Mouse (Mus musculus): ENCODE measurements around the gene Chn2. TPM values are rescaled to one million over a fixed set of nuclear protein-coding genes. Genes with fewer than 3 reads are reported as not detected.
"Not testable (repeated sequence)": the region's sequence is repeated elsewhere in the genome, so short reads cannot be mapped to it uniquely, and the experiment has no call there.

Gene Chn2
- polyA plus RNA-seq, 1 experiment from 2014 or later: 12.0 TPM

- no peaks in the 10 kb centered on the region for H3K36me3 ChIP-seq
- H3K9ac ChIP-seq (replicated peaks): no peak overlapping the region
- no peak overlapping the region for H3K4me3 ChIP-seq (replicated peaks)
- H3K27me3 ChIP-seq: no peaks in the 10 kb centered on the region
- peaks cover 10% of the 10 kb centered on the region; the same call in 1 of the 2 replicates for H3K4me1 ChIP-seq (replicated peaks)
- no peak for ATAC-seq (ENCODE audit: insufficient number of reproducible peaks, insufficient read depth, low FRiP score, low TSS enrichment, low read depth)
- no peak overlapping the region for H3K4me2 ChIP-seq
- no peaks in the 10 kb centered on the region for H3K9me3 ChIP-seq
- H3K27ac ChIP-seq: no peak overlapping the region
- 37% methylated on average over 8 of the region's 8 CpGs for WGBS
These were observed 136.3 kb downstream of the Chn2 start for GRCm38 (mm10) chr6:54175473-54176215.

DNA sequence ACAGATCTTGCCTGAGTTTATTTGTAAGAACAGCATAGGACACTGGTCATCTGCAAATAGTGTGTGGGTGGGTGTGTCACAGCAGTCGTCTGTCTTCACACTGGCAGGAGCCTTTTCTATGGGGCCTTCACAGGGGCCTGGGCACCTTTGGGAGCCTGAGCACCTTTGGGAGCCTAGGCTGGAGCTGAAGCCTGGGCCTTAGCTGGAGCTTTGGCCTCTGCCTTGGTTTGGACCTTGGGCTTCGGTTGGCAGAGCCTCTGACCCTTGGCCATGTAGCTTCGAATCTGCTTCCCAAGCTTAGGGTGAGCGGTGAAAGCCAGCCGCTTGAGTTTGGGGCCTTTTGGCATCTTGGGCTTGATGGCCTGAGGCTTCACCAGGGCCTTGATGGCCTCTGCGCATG lies 137.7 kb downstream of the Chn2 start:
- not testable (repeated sequence) for H3K4me3 ChIP-seq (replicated peaks); H3K4me2 ChIP-seq; H3K27me3 ChIP-seq; H3K9me3 ChIP-seq; H3K27ac ChIP-seq; H3K36me3 ChIP-seq; H3K4me1 ChIP-seq (replicated peaks); H3K9ac ChIP-seq (replicated peaks); ATAC-seq (ENCODE audit: insufficient number of reproducible peaks, insufficient read depth, low FRiP score, low TSS enrichment, low read depth)
- WGBS: 87% methylated on average over 6 of the region's 6 CpGs

DNA sequence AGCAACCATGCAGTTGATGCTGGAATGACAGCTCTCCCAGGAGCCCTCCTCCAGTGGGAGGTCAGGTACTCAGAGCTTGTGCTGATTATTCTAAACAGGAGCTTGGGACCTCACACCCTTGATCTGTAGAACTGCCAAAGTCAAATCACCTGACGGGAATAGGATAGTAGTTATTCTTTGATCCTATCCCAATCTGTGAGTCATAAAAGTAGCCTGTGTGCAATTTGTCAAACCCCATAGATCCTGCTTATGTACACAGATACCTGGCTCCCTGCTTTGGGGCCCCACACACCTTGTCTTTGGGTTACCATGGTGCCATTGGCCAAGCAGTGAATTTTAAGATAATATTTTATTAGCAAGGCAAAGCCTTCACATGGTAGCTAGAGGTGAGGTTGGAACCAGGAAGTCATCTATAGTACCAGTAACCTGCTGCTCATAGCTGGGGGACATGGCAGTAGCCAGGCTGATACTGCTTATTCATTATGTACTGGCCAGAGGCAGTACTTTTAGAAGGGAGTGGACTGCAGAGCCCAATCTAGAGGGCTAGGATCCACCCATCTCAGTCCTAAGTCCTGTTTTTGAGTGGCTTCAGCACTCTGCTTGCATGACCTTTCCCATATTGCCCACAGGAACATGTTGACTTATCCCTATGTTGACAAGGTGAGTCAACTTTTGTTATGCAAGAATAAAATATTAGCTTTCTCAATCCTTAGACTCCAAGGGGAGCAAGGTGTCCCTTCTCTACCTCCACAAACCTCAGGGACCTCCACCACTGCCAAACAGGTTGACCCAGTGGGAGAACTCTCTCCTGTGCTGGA lies 139.9 kb downstream of the Chn2 start:
- H3K4me1 ChIP-seq (replicated peaks): peaks cover 7% of the 10 kb centered on the region; the same call in 1 of the 2 replicates
- no peaks in the 10 kb centered on the region for H3K9me3 ChIP-seq
- H3K36me3 ChIP-seq: no peaks in the 10 kb centered on the region
- no peak overlapping the region for H3K9ac ChIP-seq (replicated peaks)
- H3K4me2 ChIP-seq: no peak overlapping the region
- no peak overlapping the region for H3K27ac ChIP-seq
- ATAC-seq (ENCODE audit: insufficient number of reproducible peaks, insufficient read depth, low FRiP score, low TSS enrichment, low read depth): no peak
- no peaks in the 10 kb centered on the region for H3K27me3 ChIP-seq
- H3K4me3 ChIP-seq (replicated peaks): no peak overlapping the region
- 78% methylated on average over 1 of the region's 1 CpGs for WGBS

GRCm38 (mm10) chr6:54179874-54180212 lies 140.5 kb downstream of the Chn2 start:
- peaks cover 7% of the 10 kb centered on the region; the same call in 1 of the 2 replicates for H3K4me1 ChIP-seq (replicated peaks)
- no peaks in the 10 kb centered on the region for H3K27me3 ChIP-seq
- H3K4me3 ChIP-seq (replicated peaks): no peak overlapping the region
- no peak overlapping the region for H3K9ac ChIP-seq (replicated peaks)
- H3K4me2 ChIP-seq: no peak overlapping the region
- 82% methylated on average over 6 of the region's 6 CpGs for WGBS
- no peaks in the 10 kb centered on the region for H3K36me3 ChIP-seq
- no peak overlapping the region for H3K27ac ChIP-seq
- ATAC-seq (ENCODE audit: insufficient number of reproducible peaks, insufficient read depth, low FRiP score, low TSS enrichment, low read depth): no peak
- no peaks in the 10 kb centered on the region for H3K9me3 ChIP-seq

DNA sequence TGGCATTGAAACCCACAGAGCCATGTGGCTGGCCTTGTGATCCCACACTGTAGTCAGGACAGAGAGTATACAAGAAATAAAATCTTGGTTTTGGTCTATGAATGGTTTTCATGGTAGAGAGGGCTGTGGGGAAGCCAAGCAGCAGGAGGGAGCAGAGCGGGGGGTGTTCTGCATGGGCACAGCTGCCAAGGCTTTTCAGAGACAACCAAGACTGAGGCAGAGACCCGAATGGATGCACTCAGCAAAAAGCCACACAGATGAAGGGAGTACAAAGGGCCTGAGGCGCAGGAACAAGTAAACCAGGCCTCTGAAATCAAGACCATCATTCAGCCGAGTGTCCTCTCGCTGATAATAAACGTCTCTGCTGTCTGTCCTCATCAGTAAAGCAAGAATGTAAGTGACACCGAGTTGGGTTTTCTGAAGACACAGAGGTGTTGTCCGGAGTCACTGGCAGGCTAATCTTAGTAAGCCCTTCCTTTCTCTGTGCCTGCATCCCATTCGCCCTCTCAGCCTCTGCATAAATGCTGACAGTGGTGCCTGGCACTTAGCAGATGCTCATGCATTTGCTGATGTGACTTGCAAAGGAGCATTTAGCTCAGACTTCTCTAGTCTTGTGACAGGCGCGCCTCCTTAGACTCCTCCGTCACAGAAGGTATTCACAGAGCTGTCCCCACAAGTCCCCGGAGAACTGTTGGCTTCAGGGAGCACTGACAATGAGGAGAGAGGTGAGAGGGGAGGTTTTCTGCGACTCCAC lies 144.6 kb downstream of the Chn2 start:
- Histone ChIP-seq H3K9me3 (no peaks in the 10 kb centered on the region), H3K36me3 (no peaks in the 10 kb centered on the region), H3K4me1 (replicated peaks) (no peaks in the 10 kb centered on the region), H3K9ac (replicated peaks) (no peak overlapping the region), H3K4me3 (replicated peaks) (no peak overlapping the region), H3K27ac (no peak overlapping the region), H3K27me3 (no peaks in the 10 kb centered on the region), H3K4me2 (no peak overlapping the region)
- no peak for ATAC-seq (ENCODE audit: insufficient number of reproducible peaks, insufficient read depth, low FRiP score, low TSS enrichment, low read depth)
- 57% methylated on average over 14 of the region's 14 CpGs for WGBS

DNA sequence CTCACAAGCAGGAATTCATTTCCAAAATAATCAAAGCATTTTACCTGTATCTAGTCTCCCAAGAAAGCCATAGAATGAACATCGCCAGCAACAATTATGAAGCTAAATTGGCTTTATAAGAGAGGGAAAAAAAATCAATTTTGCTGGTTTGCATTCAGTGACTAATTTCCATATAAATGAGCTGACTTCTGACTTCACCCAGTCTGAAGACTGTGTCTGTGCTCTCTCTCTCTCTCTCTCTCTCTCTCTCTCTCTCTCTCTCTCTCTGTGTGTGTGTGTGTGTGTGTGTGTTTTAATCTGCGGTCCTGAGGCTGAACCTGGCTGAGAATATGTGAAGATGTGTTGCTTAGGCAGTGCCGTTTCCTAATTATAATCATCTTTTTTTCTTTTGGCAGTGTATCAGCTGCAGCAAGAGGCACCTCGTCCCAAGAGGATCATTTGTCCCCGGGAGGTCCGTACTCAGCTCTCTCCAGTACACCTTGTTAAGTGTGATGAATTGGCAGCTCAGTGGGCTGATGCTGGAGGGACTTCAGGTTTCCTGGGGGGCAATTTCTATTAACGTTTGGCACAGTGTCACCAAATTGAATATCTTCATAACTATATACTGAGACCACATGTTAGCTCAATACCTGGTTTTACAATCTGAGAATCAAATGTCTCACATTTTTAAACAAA lies 154.4 kb downstream of the Chn2 start:
- Histone ChIP-seq H3K9ac (replicated peaks) (no peak overlapping the region), H3K27ac (no peak overlapping the region), H3K4me1 (replicated peaks) (no peaks in the 10 kb centered on the region), H3K9me3 (no peaks in the 10 kb centered on the region), H3K36me3 (no peaks in the 10 kb centered on the region), H3K27me3 (no peaks in the 10 kb centered on the region), H3K4me3 (replicated peaks) (no peak overlapping the region), H3K4me2 (no peak overlapping the region)
- no peak for ATAC-seq (ENCODE audit: insufficient number of reproducible peaks, insufficient read depth, low FRiP score, low TSS enrichment, low read depth)
- 61% methylated on average over 7 of the region's 7 CpGs for WGBS

DNA sequence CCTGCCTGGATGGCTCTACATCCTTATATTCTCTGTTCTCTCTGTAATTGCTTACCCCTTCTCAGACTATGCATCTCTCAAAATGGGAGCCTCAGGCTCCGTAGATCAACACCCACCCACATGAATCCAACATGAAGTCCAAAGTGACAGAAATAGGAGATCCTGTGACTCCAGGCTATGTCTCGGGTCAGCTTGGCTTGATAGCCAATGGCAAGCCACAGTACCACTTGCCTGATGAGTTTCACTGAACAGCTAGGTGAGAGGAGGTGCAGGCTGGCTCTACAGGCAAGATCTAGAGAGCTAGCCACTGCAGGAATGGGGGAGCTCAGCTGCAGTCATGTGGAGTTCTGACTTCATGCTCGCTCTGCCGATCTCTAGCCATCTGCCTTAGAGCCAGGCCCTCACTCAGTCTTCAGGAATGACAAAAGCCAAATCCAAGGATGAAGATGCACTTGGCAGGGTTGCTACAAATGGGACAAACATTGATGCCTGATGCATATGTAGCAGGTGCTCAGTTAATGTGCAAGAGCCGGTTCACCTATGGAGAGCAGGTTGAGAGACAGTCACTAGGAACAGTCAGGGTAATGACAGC lies 158.6 kb downstream of the Chn2 start:
- Histone ChIP-seq H3K9me3 (no peaks in the 10 kb centered on the region), H3K4me1 (replicated peaks) (no peaks in the 10 kb centered on the region), H3K27me3 (no peaks in the 10 kb centered on the region), H3K9ac (replicated peaks) (no peak overlapping the region), H3K4me3 (replicated peaks) (no peak overlapping the region), H3K4me2 (no peak overlapping the region), H3K36me3 (no peaks in the 10 kb centered on the region), H3K27ac (no peak overlapping the region)
- ATAC-seq (ENCODE audit: insufficient number of reproducible peaks, insufficient read depth, low FRiP score, low TSS enrichment, low read depth): no peak
- WGBS: 87% methylated on average over 5 of the region's 5 CpGs

GRCm38 (mm10) chr6:54199516-54199915 lies 160.2 kb downstream of the Chn2 start:
- WGBS: 80% methylated on average over 4 of the region's 4 CpGs
- H3K9me3 ChIP-seq: no peaks in the 10 kb centered on the region
- H3K36me3 ChIP-seq: no peaks in the 10 kb centered on the region
- no peak overlapping the region for H3K9ac ChIP-seq (replicated peaks)
- no peaks in the 10 kb centered on the region for H3K4me1 ChIP-seq (replicated peaks)
- no peak overlapping the region for H3K27ac ChIP-seq
- H3K4me2 ChIP-seq: no peak overlapping the region
- H3K27me3 ChIP-seq: no peaks in the 10 kb centered on the region
- H3K4me3 ChIP-seq (replicated peaks): no peak overlapping the region
- no peak for ATAC-seq (ENCODE audit: insufficient number of reproducible peaks, insufficient read depth, low FRiP score, low TSS enrichment, low read depth)

DNA sequence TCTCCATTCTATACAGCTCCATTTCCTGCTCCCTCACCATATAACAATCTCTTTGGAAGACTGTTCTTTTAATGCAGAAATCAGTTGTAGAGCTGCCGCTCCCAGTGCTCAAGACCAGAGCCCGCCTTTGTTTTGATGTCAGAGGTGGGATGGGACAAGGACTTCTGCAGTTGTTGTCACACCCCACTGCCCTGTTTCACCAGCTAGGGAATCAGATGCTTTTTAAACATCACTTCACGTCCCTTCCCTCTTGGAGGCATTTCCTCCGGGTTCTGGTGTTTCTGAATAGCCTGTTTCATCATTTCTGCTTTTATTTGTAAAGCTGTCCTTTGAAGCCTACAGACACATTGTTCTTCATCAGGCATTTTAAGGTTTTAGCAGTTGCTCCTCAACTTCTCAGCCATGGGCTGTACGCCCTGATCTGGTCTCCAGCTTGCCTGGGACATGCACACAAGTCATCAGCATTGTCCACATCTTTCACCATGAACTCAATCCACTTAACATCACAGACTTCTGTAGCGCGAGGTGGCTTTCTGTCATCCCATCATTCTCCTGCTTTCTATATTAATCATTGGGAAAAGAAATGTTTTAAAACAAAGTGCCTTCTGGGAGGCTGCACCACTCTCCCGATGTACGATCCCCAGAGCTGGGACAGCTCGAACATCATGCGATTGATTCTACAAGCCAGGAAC lies 160.8 kb downstream of the Chn2 start:
- no peaks in the 10 kb centered on the region for H3K27me3 ChIP-seq
- ATAC-seq (ENCODE audit: insufficient number of reproducible peaks, insufficient read depth, low FRiP score, low TSS enrichment, low read depth): no peak
- 84% methylated on average over 11 of the region's 11 CpGs for WGBS
- no peaks in the 10 kb centered on the region for H3K9me3 ChIP-seq
- H3K27ac ChIP-seq: no peak overlapping the region
- no peak overlapping the region for H3K4me3 ChIP-seq (replicated peaks)
- H3K9ac ChIP-seq (replicated peaks): no peak overlapping the region
- H3K36me3 ChIP-seq: no peaks in the 10 kb centered on the region
- no peak overlapping the region for H3K4me2 ChIP-seq
- H3K4me1 ChIP-seq (replicated peaks): no peaks in the 10 kb centered on the region

- H3K4me2 ChIP-seq: no peak overlapping the region
- H3K36me3 ChIP-seq: no peaks in the 10 kb centered on the region
- no peaks in the 10 kb centered on the region for H3K27me3 ChIP-seq
- no peak overlapping the region for H3K27ac ChIP-seq
- H3K9me3 ChIP-seq: no peaks in the 10 kb centered on the region
- H3K4me1 ChIP-seq (replicated peaks): no peaks in the 10 kb centered on the region
- WGBS: 79% methylated on average over 7 of the region's 7 CpGs
- ATAC-seq (ENCODE audit: insufficient number of reproducible peaks, insufficient read depth, low FRiP score, low TSS enrichment, low read depth): no peak
- no peak overlapping the region for H3K9ac ChIP-seq (replicated peaks)
- H3K4me3 ChIP-seq (replicated peaks): no peak overlapping the region
These were observed 163.1 kb downstream of the Chn2 start for GRCm38 (mm10) chr6:54202311-54203020.
